Mouse (Mus musculus) embryonic facial prominence, embryonic 13.5 days (tissue): ENCODE results near the gene Kcnmb4. TPM values are rescaled to one million over a fixed set of nuclear protein-coding genes. Genes with fewer than 3 reads are reported as not detected.

Experiments used
- ATAC-seq: fragments of 200-750 bp; cut with Nextera tagmentation; 2 replicates; pipeline ENCODE4 v1.8.0; 2017; ENCODE audit warnings: low read depth; ENCODE audit not compliant: insufficient number of reproducible peaks, insufficient read depth, low FRiP score, low TSS enrichment
- H3K27ac ChIP-seq: fragments of 300-500 bp; sonication (generic); 2 replicates; pipeline ENCODE4 v1.5.1; 2015; ENCODE audit warnings: moderate library complexity, mild to moderate bottlenecking, inconsistent platforms
- H3K27me3 ChIP-seq: fragments of 300-500 bp; sonication (generic); 2 replicates; pipeline ENCODE4 v1.6.1; 2015; ENCODE audit warnings: mild to moderate bottlenecking, inconsistent platforms
- H3K36me3 ChIP-seq: fragments of 300-500 bp; sonication (generic); 2 replicates; pipeline ENCODE4 v1.6.1; 2015; ENCODE audit warnings: mild to moderate bottlenecking, inconsistent platforms
- H3K4me1 ChIP-seq: fragments of 300-500 bp; sonication (generic); 2 replicates; pipeline ENCODE4 v1.6.1; 2015; ENCODE audit warnings: inconsistent platforms
- H3K4me2 ChIP-seq: fragments of 300-500 bp; sonication (generic); 2 replicates; pipeline ENCODE4 v1.6.1; 2015; ENCODE audit warnings: moderate library complexity, mild to moderate bottlenecking, inconsistent platforms
- H3K4me3 ChIP-seq: fragments of 300-500 bp; sonication (generic); 2 replicates; pipeline ENCODE4 v1.5.1; 2015; ENCODE audit warnings: mild to moderate bottlenecking, inconsistent platforms
- H3K9ac ChIP-seq: fragments of 300-500 bp; sonication (generic); 2 replicates; pipeline ENCODE4 v1.6.1; 2015; ENCODE audit warnings: mild to moderate bottlenecking, inconsistent platforms
- H3K9me3 ChIP-seq: fragments of 300-500 bp; sonication (generic); 2 replicates; pipeline ENCODE4 v1.6.1; 2016; ENCODE audit warnings: inconsistent platforms
- WGBS: fragments of 180-500 bp; shearing (Covaris S2); methylation state at CpG from one replicate; pipeline ENCODE4 v1.1.7; 2015; ENCODE audit warnings: mixed read lengths; 5-methylcytosine and 5-hydroxymethylcytosine counted together
- polyA plus RNA-seq: library from polyadenylated mRNA; unstranded; fragments of >200 nt; fragmentation: Nextera tagmentation; extraction: Ambion mirVana; gene quantifications from 2 replicates; pipeline ENCODE4 v1.2.1, GENCODE M21; 2015

The Kcnmb4 gene
- polyA plus RNA-seq, 1 experiment from 2014 or later = 14.7 TPM

- H3K27me3 ChIP-seq = no peaks in the 10 kb centered on the region
- H3K27ac ChIP-seq = no peak overlapping the region
- no peaks in the 10 kb centered on the region for H3K9me3 ChIP-seq
- no peak for ATAC-seq
- H3K9ac ChIP-seq = no peak overlapping the region
- H3K4me1 ChIP-seq = peaks cover 22% of the 10 kb centered on the region
- 32% methylated on average over 14 of the region's 14 CpGs for WGBS
- peak overlapping the region; percentile 53 for H3K4me2 ChIP-seq
- H3K36me3 ChIP-seq = no peaks in the 10 kb centered on the region
- H3K4me3 ChIP-seq = peak overlapping the region; percentile 24
Measured at GRCm38 (mm10) chr10:116397573-116397972, 76.1 kb downstream of the Kcnmb4 start.

- ATAC-seq = no peak
- no peak overlapping the region for H3K4me3 ChIP-seq
- 87% methylated on average over 13 of the region's 13 CpGs for WGBS
Measured at GRCm38 (mm10) chr10:116396966-116397365, 76.7 kb downstream of the Kcnmb4 start.

GRCm38 (mm10) chr10:116396279-116396678 is 77.4 kb downstream of the Kcnmb4 start:
- Histone ChIP-seq H3K27me3 (no peaks in the 10 kb centered on the region), H3K4me2 (no peak overlapping the region), H3K9me3 (no peaks in the 10 kb centered on the region), H3K9ac (no peak overlapping the region), H3K36me3 (no peaks in the 10 kb centered on the region), H3K4me1 (peaks cover 22% of the 10 kb centered on the region), H3K27ac (no peak overlapping the region), H3K4me3 (no peak overlapping the region)
- 80% methylated on average over 5 of the region's 5 CpGs for WGBS
- no peak for ATAC-seq

More at GRCm38 (mm10) chr10:116396966-116397365, 76.7 kb downstream of the Kcnmb4 start:
- Histone ChIP-seq H3K9me3 (no peaks in the 10 kb centered on the region), H3K36me3 (no peaks in the 10 kb centered on the region), H3K27me3 (no peaks in the 10 kb centered on the region), H3K9ac (no peak overlapping the region), H3K4me2 (no peak overlapping the region), H3K4me1 (peaks cover 22% of the 10 kb centered on the region), H3K27ac (no peak overlapping the region)

- H3K4me1 ChIP-seq = peaks cover 22% of the 10 kb centered on the region
- 0 out of 2 replicates have a peak overlapping the region, but pooled peaks have one; percentile 71 for H3K27ac ChIP-seq
- no peak overlapping the region for H3K9ac ChIP-seq
- WGBS = 19% methylated on average over 4 of the region's 4 CpGs
- no peak overlapping the region for H3K4me2 ChIP-seq
- no peaks in the 10 kb centered on the region for H3K36me3 ChIP-seq
- no peaks in the 10 kb centered on the region for H3K9me3 ChIP-seq
- no peak overlapping the region for H3K4me3 ChIP-seq
- no peaks in the 10 kb centered on the region for H3K27me3 ChIP-seq
- ATAC-seq = peak; percentile 83
Measured at GRCm38 (mm10) chr10:116394585-116394984, 79.1 kb downstream of the Kcnmb4 start.

- Histone ChIP-seq H3K4me3 (no peak overlapping the region), H3K27ac (peak overlapping the region; percentile 71), H3K4me2 (peak overlapping the region; percentile 22; the same call in 1 of the 2 replicates), H3K27me3 (no peaks in the 10 kb centered on the region), H3K9ac (no peak overlapping the region), H3K36me3 (no peaks in the 10 kb centered on the region), H3K4me1 (peaks cover 22% of the 10 kb centered on the region), H3K9me3 (no peaks in the 10 kb centered on the region)
- ATAC-seq = no peak
- 56% methylated on average over 9 of the region's 9 CpGs for WGBS
Measured at GRCm38 (mm10) chr10:116393790-116394475, 79.7 kb downstream of the Kcnmb4 start.

GRCm38 (mm10) chr10:116388840-116389239 is 84.8 kb downstream of the Kcnmb4 start:
- Histone ChIP-seq H3K4me3 (no peak overlapping the region), H3K9me3 (no peaks in the 10 kb centered on the region), H3K4me1 (peaks cover 20% of the 10 kb centered on the region), H3K4me2 (no peak overlapping the region), H3K27ac (no peak overlapping the region), H3K36me3 (no peaks in the 10 kb centered on the region), H3K9ac (no peak overlapping the region), H3K27me3 (no peaks in the 10 kb centered on the region)
- 71% methylated on average over 6 of the region's 6 CpGs for WGBS
- no peak for ATAC-seq

- ATAC-seq = no peak
- 30% methylated on average over 7 of the region's 7 CpGs for WGBS
Measured at GRCm38 (mm10) chr10:116386391-116386885, 87.2 kb downstream of the Kcnmb4 start.

GRCm38 (mm10) chr10:116384401-116384800 is 89.3 kb downstream of the Kcnmb4 start:
- WGBS = 74% methylated on average over 4 of the region's 4 CpGs
- Histone ChIP-seq H3K9me3 (no peaks in the 10 kb centered on the region), H3K4me2 (no peak overlapping the region), H3K9ac (no peak overlapping the region), H3K27ac (no peak overlapping the region), H3K4me1 (peaks cover 14% of the 10 kb centered on the region), H3K36me3 (no peaks in the 10 kb centered on the region), H3K27me3 (no peaks in the 10 kb centered on the region), H3K4me3 (no peak overlapping the region)
- ATAC-seq = no peak

More at GRCm38 (mm10) chr10:116386391-116386885, 87.2 kb downstream of the Kcnmb4 start:
- Histone ChIP-seq H3K4me2 (no peak overlapping the region), H3K4me1 (peaks cover 14% of the 10 kb centered on the region), H3K9ac (0 out of 2 replicates have a peak overlapping the region, but pooled peaks have one; percentile 4), H3K9me3 (no peaks in the 10 kb centered on the region), H3K27me3 (no peaks in the 10 kb centered on the region), H3K4me3 (no peak overlapping the region), H3K27ac (no peak overlapping the region), H3K36me3 (no peaks in the 10 kb centered on the region)

GRCm38 (mm10) chr10:116382826-116383685 is 90.6 kb downstream of the Kcnmb4 start:
- Histone ChIP-seq H3K36me3 (no peaks in the 10 kb centered on the region), H3K9me3 (no peaks in the 10 kb centered on the region), H3K4me1 (peaks cover 14% of the 10 kb centered on the region), H3K27ac (peak overlapping the region; percentile 51; the same call in 1 of the 2 replicates), H3K4me2 (no peak overlapping the region), H3K27me3 (no peaks in the 10 kb centered on the region), H3K4me3 (no peak overlapping the region), H3K9ac (no peak overlapping the region)
- ATAC-seq = no peak
- WGBS = 54% methylated on average over 13 of the region's 13 CpGs

- WGBS = 75% methylated on average over 4 of the region's 4 CpGs
- Histone ChIP-seq H3K4me2 (no peak overlapping the region), H3K9ac (no peak overlapping the region), H3K27me3 (no peaks in the 10 kb centered on the region), H3K4me1 (no peaks in the 10 kb centered on the region), H3K27ac (no peak overlapping the region), H3K9me3 (no peaks in the 10 kb centered on the region), H3K4me3 (no peak overlapping the region), H3K36me3 (no peaks in the 10 kb centered on the region)
- ATAC-seq = no peak
Measured at GRCm38 (mm10) chr10:116376853-116377252, 96.8 kb downstream of the Kcnmb4 start.

- no peaks in the 10 kb centered on the region for H3K36me3 ChIP-seq
- H3K27ac ChIP-seq = no peak overlapping the region
- no peak overlapping the region for H3K9ac ChIP-seq
- no peaks in the 10 kb centered on the region for H3K9me3 ChIP-seq
- no peak overlapping the region for H3K4me2 ChIP-seq
- no peaks in the 10 kb centered on the region for H3K27me3 ChIP-seq
- no peaks in the 10 kb centered on the region for H3K4me1 ChIP-seq
- 86% methylated on average over 6 of the region's 6 CpGs for WGBS
- no peak for ATAC-seq
- H3K4me3 ChIP-seq = no peak overlapping the region
Measured at GRCm38 (mm10) chr10:116374111-116374510, 99.6 kb downstream of the Kcnmb4 start.
